Mouse (Mus musculus): ENCODE measurements around the gene Tymp. TPM values are rescaled to one million over a fixed set of nuclear protein-coding genes. Genes with fewer than 3 reads are reported as not detected.

Gene Tymp
- 1.8 and 2.4 TPM in 2 replicates for polyA plus RNA-seq (2015; fragmentation: Nextera tagmentation; extraction: Ambion mirVana)

DNA sequence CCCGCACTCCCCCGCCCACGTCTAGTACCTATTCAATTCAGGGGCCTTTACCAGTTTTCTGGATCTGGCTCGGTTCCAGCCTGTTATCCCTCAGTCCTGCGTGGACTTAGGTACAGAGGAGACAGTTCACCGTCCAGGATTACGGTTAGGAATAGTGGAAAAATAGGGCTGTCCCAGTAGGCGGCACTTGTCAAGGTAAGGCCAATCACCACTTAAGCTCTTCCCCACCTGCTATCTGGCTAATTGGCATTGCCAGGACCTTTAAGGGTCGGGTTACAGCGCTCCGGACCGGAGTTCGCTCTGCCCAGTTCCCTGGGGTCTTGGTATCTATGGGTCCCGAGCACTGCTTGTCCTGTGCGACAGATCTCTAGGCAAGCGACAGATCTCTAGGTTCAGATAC, at the start of gene Tymp:
Gene Tymp, minus strand, starts transcription at position 83 of the 400 bp plus-strand sequence.
- H3K36me3 ChIP-seq, result peaks cover 6% of the 10 kb centered on the region
- no peak for ATAC-seq (replicated peaks)
- H3K4me3 ChIP-seq, result no peak within 1 kb of the TSS
- H3K4me2 ChIP-seq (replicated peaks), result no peak within 1 kb of the TSS
- peaks cover 30% of the 10 kb centered on the region for H3K4me1 ChIP-seq
- no peaks in the 10 kb centered on the region for H3K9me3 ChIP-seq
- H3K27me3 ChIP-seq, result peaks cover 45% of the 10 kb centered on the region
- no peak within 1 kb of the TSS for H3K9ac ChIP-seq (replicated peaks)
- no peak within 1 kb of the TSS for H3K27ac ChIP-seq (replicated peaks)
- WGBS, result 17% methylated on average over 16 of the region's 16 CpGs

DNA sequence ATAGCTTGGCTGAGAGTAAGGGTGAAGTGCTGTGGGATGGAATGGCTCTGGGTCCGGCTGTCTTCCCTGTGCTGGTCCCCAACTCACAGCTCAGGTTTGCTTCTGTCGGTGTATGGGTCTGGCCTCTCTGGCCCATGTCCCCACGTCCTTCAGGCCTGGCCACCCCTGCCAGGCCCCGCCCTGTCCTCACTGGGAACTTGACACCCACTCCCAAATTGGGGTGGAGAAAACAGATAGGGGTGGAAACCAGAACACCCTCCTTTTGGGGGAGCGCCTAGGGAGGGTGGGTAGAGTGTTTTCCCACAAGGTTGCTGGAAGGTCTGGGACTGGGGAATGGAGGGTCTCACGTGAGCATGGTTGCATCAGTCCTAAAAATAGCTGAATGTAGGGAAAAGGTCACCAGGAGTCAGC, 48.9 kb upstream of the Tymp start, which contains the start of gene Cpt1b:
Gene Cpt1b, minus strand, starts transcription at position 153 of the 411 bp plus-strand sequence.
- ATAC-seq (replicated peaks), result no peak
- no peak within 1 kb of the TSS for H3K9ac ChIP-seq (replicated peaks)
- peaks cover 18% of the 10 kb centered on the region for H3K4me1 ChIP-seq
- peaks cover 21% of the 10 kb centered on the region; the same call in 1 of the 2 replicates for H3K36me3 ChIP-seq
- H3K27me3 ChIP-seq, result no peaks in the 10 kb centered on the region
- no peak within 1 kb of the TSS for H3K27ac ChIP-seq (replicated peaks)
- H3K9me3 ChIP-seq, result no peaks in the 10 kb centered on the region
- no peak within 1 kb of the TSS for H3K4me3 ChIP-seq
- H3K4me2 ChIP-seq (replicated peaks), result no peak within 1 kb of the TSS
- 38% methylated on average over 6 of the region's 6 CpGs for WGBS

DNA sequence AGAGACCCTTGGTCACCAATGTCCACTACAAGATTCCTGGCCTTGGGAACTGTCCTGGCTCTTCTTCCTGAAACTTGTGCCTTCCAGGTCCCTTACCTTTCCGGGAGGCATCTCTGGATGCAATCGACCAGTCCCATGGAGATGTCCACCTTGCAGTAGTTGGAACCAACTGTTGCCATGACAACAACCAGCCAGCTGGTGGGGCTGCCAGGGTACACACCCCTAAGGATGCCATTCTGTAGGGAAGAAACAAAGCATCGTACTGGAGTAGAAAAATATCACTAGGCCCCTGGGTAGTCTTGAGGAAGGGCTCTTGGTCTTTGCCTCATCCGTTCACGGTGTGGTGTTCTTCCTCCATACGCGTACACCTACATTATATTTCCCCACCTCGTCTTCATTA, 47.8 kb upstream of the Tymp start:
- H3K9ac ChIP-seq (replicated peaks), result no peak overlapping the region
- no peaks in the 10 kb centered on the region for H3K9me3 ChIP-seq
- WGBS, result 82% methylated on average over 8 of the region's 8 CpGs
- ATAC-seq (replicated peaks), result no peak
- peaks cover 12% of the 10 kb centered on the region for H3K4me1 ChIP-seq
- no peak overlapping the region for H3K4me2 ChIP-seq (replicated peaks)
- no peak overlapping the region for H3K27ac ChIP-seq (replicated peaks)
- H3K36me3 ChIP-seq, result peaks cover 28% of the 10 kb centered on the region; the same call in 1 of the 2 replicates
- no peaks in the 10 kb centered on the region for H3K27me3 ChIP-seq
- H3K4me3 ChIP-seq, result no peak overlapping the region

DNA sequence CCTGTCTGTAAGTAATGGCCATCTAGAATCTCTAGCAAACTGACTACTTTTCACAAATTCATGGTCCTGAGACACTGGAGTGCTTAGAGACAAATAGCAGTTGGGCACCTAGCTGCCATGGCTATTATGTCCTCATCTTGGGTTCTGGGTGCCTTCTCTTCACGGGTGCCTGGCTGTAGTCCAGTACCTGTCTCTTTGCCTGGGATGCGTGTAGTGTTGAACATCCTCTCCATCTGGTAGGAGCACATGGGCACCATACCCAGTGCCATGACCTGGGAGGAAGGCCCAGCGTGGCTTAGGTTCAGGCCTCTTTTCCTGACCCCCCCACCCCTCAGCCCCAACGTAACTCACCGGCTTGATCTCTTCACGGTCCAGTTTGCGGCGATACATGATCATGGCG, 45.1 kb upstream of the Tymp start:
- WGBS, result 94% methylated on average over 9 of the region's 9 CpGs
- Histone ChIP-seq H3K4me3 (no peak overlapping the region), H3K27ac (replicated peaks) (no peak overlapping the region), H3K27me3 (no peaks in the 10 kb centered on the region), H3K9me3 (no peaks in the 10 kb centered on the region), H3K9ac (replicated peaks) (no peak overlapping the region), H3K4me2 (replicated peaks) (no peak overlapping the region), H3K36me3 (peaks cover 34% of the 10 kb centered on the region; the same call in 1 of the 2 replicates), H3K4me1 (no peaks in the 10 kb centered on the region)
- no peak for ATAC-seq (replicated peaks)

DNA sequence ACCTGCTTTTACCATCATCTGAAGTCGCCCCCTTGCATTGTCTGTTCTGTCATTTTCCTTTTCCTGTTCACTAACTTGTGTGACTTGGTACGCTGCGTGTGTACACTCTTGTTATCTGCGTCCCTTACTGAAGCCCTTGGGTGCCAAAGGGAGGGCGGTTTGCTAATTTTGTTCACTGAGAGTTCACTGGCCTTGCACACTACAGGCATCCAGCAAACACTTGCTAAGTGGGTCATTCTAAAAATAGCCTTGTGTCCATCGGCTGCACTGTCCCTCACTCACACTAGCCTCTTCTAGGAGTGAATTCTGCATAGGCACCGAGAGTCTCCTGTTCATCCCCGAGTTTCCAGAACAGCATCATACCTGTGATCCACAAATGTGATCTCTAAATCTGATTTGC, 38.4 kb upstream of the Tymp start:
- H3K27me3 ChIP-seq, result no peaks in the 10 kb centered on the region
- no peaks in the 10 kb centered on the region for H3K4me1 ChIP-seq
- H3K4me3 ChIP-seq, result no peak overlapping the region
- no peak overlapping the region for H3K4me2 ChIP-seq (replicated peaks)
- H3K36me3 ChIP-seq, result peaks cover 16% of the 10 kb centered on the region; the same call in 1 of the 2 replicates
- WGBS, result 91% methylated on average over 8 of the region's 8 CpGs
- no peak for ATAC-seq (replicated peaks)
- H3K9me3 ChIP-seq, result no peaks in the 10 kb centered on the region
- no peak overlapping the region for H3K9ac ChIP-seq (replicated peaks)
- H3K27ac ChIP-seq (replicated peaks), result no peak overlapping the region

DNA sequence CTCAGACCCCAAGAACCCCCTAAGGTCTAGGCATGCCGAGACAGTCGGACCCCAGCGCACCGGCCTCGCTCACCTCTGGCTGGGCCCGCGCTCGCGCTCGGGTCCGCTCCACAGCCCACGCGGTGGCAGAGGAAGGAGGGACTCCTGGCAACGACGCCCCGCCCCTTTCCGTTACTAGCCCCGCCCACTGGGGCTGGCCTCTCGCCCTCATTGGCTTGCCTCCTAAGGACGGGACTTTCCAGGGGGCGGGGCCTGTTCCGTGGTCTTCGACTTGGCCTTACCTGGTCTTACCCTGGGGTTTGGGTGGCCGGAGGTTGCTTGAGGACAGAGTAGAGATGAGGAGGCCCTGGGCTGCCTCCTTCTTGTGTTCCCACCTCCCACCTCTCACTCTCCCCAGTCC, 33.3 kb upstream of the Tymp start, which contains the start of gene Syce3:
Gene Syce3, minus strand, starts transcription at position 386 of the 400 bp plus-strand sequence.
- ATAC-seq (replicated peaks), result no peak
- H3K4me3 ChIP-seq, result no peak within 1 kb of the TSS
- no peak within 1 kb of the TSS for H3K4me2 ChIP-seq (replicated peaks)
- no peaks in the 10 kb centered on the region for H3K4me1 ChIP-seq
- H3K27ac ChIP-seq (replicated peaks), result no peak within 1 kb of the TSS
- no peaks in the 10 kb centered on the region for H3K9me3 ChIP-seq
- 91% methylated on average over 22 of the region's 24 CpGs for WGBS
- no peaks in the 10 kb centered on the region for H3K36me3 ChIP-seq
- no peak within 1 kb of the TSS for H3K9ac ChIP-seq (replicated peaks)
- H3K27me3 ChIP-seq, result no peaks in the 10 kb centered on the region

DNA sequence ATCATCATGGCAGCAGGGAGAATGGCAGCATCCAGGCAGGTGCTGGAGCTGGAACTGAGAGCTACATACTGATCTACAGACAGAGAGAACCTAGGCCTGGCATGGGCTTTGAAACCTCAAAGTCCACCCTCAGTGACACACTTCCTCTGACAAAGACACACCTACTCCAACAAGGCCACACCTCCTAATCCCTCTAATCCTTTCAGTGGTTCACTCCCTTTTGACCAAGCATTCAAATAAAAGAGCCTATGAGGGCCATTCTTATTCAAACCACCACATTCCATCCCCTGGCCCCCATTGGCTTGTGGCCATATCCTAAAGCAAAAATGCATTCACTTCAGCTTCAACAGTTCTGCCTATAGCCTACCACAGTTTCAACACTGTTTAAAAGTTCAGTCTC, 29.9 kb upstream of the Tymp start:
- Histone ChIP-seq H3K9ac (replicated peaks) (no peak overlapping the region), H3K4me1 (no peaks in the 10 kb centered on the region), H3K9me3 (no peaks in the 10 kb centered on the region), H3K4me2 (replicated peaks) (no peak overlapping the region), H3K27ac (replicated peaks) (no peak overlapping the region), H3K27me3 (no peaks in the 10 kb centered on the region), H3K4me3 (no peak overlapping the region), H3K36me3 (no peaks in the 10 kb centered on the region)
- ATAC-seq (replicated peaks), result no peak

DNA sequence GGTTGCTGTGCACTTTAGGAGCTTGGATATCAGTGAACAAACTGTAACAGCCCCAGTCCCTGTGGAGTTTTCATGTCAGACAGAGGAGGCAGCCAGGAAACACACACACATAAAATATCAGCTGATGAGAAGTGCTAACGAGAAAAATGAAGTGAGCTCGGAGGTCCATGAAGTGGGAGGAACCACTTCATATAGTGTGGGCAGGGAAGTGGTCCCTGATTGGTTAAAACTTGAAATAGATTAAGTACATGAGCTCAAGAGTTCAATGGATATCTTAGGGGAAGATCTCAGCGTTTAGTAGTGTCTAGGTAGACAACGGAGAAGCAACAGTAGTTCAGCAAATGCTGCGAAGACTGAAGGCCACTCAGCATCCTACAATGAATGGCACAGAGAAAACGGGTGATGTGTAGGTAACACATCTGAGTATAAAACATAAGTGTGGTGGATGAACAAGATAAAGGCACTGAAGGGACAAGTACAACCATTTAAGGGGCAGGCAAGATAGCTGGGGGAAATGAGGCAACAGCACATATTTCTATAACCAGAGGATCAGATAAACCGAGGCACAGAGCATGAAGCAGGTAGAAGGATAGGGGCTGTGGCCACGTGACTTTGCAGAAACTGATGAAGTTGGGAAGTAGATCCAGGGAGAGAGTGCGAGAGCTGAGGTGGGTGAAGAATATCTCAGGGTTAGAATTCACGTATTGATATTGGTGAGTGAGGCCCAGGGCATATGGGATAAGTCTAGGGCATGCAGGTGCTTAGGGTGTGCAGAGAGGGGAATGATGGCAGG, 28.2 kb upstream of the Tymp start:
- Histone ChIP-seq H3K9me3 (no peaks in the 10 kb centered on the region), H3K4me2 (replicated peaks) (no peak overlapping the region), H3K9ac (replicated peaks) (no peak overlapping the region), H3K27me3 (no peaks in the 10 kb centered on the region), H3K4me3 (no peak overlapping the region), H3K36me3 (no peaks in the 10 kb centered on the region), H3K27ac (replicated peaks) (no peak overlapping the region), H3K4me1 (no peaks in the 10 kb centered on the region)
- ATAC-seq (replicated peaks), result no peak
- WGBS, result 88% methylated on average over 10 of the region's 10 CpGs

DNA sequence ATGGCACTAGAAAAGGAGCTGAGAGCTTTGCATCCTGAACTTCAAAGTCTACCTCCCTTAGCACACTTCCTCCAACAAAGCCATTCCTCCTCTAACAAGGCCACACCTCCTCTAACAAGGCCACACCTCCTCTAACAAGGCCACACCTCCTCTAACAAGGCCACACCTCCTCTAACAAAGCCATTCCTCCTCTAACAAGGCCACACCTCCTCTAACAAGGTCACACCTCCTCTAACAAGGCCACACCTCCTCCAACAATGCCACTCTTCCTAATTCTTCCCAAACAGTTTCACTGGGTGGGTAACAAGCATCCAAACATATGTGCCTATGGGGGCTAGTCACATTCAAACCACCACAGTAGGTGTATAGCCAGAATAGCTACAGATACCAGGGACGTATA, 25.6 kb upstream of the Tymp start:
- WGBS, result 90% methylated on average over 1 of the region's 1 CpGs
- no peaks in the 10 kb centered on the region for H3K27me3 ChIP-seq
- no peak overlapping the region for H3K27ac ChIP-seq (replicated peaks)
- no peak overlapping the region for H3K4me3 ChIP-seq
- ATAC-seq (replicated peaks), result no peak
- H3K36me3 ChIP-seq, result no peaks in the 10 kb centered on the region
- no peaks in the 10 kb centered on the region for H3K9me3 ChIP-seq
- H3K9ac ChIP-seq (replicated peaks), result no peak overlapping the region
- H3K4me1 ChIP-seq, result no peaks in the 10 kb centered on the region
- H3K4me2 ChIP-seq (replicated peaks), result no peak overlapping the region

DNA sequence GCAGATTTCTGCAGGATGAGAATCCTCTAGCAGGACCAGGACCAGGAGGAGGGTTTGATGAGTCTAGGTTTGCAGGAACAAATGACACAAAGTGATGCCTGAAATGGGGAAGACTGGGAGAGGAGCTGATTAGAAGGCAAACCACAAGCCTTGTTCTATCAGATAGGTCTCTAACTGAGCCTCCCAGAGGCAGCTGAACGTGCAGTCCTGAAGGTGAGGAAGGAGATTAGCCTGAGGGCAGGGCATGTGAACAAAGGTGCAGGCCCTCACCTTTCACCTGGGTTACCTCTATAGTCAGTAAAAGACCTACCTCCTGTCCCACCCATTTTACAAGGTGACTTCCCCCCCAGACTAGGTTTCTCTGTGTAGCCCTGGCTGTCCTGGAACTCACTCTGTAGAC, 22.9 kb upstream of the Tymp start:
- Histone ChIP-seq H3K4me3 (no peak overlapping the region), H3K9me3 (no peaks in the 10 kb centered on the region), H3K27me3 (no peaks in the 10 kb centered on the region), H3K4me2 (replicated peaks) (no peak overlapping the region), H3K36me3 (no peaks in the 10 kb centered on the region), H3K27ac (replicated peaks) (no peak overlapping the region), H3K9ac (replicated peaks) (no peak overlapping the region), H3K4me1 (no peaks in the 10 kb centered on the region)
- 44% methylated on average over 1 of the region's 1 CpGs for WGBS
- no peak for ATAC-seq (replicated peaks)

DNA sequence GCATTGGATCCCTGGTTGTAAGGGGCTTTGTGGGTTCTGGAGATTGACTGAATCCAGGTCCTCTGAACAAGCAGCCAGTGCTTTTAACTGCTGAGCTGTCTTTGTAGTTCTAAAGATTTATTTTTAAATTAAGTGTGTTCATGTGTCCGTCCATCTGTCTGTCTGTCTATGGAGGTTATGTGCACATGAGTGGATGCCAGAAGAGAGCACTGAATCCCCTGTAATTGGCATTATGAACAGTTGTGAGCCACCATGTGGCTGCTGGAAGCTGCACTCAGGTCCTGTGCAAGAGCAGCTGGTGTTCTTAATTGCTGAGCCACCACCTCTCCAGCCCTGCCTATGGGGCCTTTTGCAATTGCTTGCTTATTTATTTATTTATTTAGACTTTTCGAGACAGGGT, 21.3 kb upstream of the Tymp start:
- no peak for ATAC-seq (replicated peaks)
- WGBS, result 64% methylated on average over 2 of the region's 2 CpGs

DNA sequence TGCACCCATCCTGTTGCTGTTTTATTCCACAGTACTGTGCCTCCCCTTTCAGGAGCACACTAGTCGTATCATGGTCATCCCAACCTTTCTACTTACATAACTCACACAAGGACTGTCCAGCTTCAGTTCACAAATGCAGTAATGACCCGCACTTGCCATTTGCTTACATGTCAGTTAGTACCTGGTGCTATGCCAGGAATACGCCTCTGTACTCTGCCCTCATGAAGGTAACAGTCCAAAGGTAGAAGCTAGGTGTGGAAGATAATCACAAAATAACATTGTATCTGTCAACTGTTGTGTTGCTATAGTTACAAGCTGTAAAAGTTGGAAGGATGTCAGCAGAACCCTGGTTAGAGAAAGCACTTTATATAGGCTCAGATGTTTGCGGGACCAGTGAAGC, 20.0 kb upstream of the Tymp start:
- 88% methylated on average over 4 of the region's 4 CpGs for WGBS
- Histone ChIP-seq H3K27me3 (no peaks in the 10 kb centered on the region), H3K4me1 (no peaks in the 10 kb centered on the region), H3K4me3 (no peak overlapping the region), H3K9ac (replicated peaks) (no peak overlapping the region), H3K9me3 (no peaks in the 10 kb centered on the region), H3K36me3 (no peaks in the 10 kb centered on the region), H3K27ac (replicated peaks) (no peak overlapping the region), H3K4me2 (replicated peaks) (no peak overlapping the region)
- no peak for ATAC-seq (replicated peaks)

More for the DNA sequence above, 21.3 kb upstream of the Tymp start:
- Histone ChIP-seq H3K4me3 (no peak overlapping the region), H3K9me3 (no peaks in the 10 kb centered on the region), H3K27me3 (no peaks in the 10 kb centered on the region), H3K4me2 (replicated peaks) (no peak overlapping the region), H3K9ac (replicated peaks) (no peak overlapping the region), H3K4me1 (no peaks in the 10 kb centered on the region), H3K36me3 (no peaks in the 10 kb centered on the region), H3K27ac (replicated peaks) (no peak overlapping the region)

DNA sequence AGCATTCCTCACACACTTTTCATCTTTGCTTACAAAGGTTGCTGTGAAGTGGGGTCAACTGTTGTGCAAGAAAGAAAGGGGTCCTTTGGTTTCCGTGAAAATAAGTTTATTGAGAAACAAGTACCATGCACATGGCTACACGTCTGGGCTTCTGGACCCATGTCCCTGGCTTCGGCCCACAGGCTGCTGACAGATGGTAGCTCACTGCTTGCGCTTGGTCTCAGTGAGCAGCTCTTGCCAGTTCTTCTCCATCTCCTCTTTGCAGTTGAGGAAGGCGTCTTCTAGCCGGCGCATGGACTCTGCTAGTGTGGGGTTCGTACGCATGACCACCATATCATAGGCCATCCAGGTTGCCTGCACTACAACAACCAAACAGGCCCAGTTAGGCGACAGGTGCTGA, 13.2 kb upstream of the Tymp start:
- H3K9me3 ChIP-seq, result no peaks in the 10 kb centered on the region
- no peak for ATAC-seq (replicated peaks)
- H3K27me3 ChIP-seq, result no peaks in the 10 kb centered on the region
- 86% methylated on average over 10 of the region's 10 CpGs for WGBS
- H3K4me1 ChIP-seq, result no peaks in the 10 kb centered on the region
- H3K4me3 ChIP-seq, result no peak overlapping the region
- H3K36me3 ChIP-seq, result no peaks in the 10 kb centered on the region
- no peak overlapping the region for H3K9ac ChIP-seq (replicated peaks)
- no peak overlapping the region for H3K27ac ChIP-seq (replicated peaks)
- H3K4me2 ChIP-seq (replicated peaks), result no peak overlapping the region
